Mouse (Mus musculus) megakaryocyte, adult 5-6 weeks (primary cell): ENCODE measurements around the gene Eml1. TPM values are rescaled to one million over a fixed set of nuclear protein-coding genes. Genes with fewer than 3 reads are reported as not detected.
A peak's percentile ranks its signal among the peaks of the same experiment; 100 is the strongest.

Experiments used
- ATAC-seq: 2 replicates; pipeline ENCODE4 v1.8.0; 2016; ENCODE audit warnings: mild to moderate bottlenecking, inconsistent platforms; ENCODE audit not compliant: poor library complexity, severe bottlenecking
- total RNA-seq, 2 experiments: library from RNA; stranded (forward) in 1 of 2; stranded (reverse) in 1 of 2; fragments of 153-499, 151-499 nt in 1 of 2; fragments of 221-1000, 200-1000 nt in 1 of 2; gene quantifications; 2 replicates each; pipeline versions ENCODE4 v1.2.3 to v1.2.4; 2015 to 2017

The Eml1 gene
- total RNA-seq, 2 experiments from 2014 or later: 0.60 TPM; not detected in 1

GRCm38 (mm10) chr12:108536461-108536860, 165.7 kb downstream of the Eml1 start:
- ATAC-seq: no peak

DNA sequence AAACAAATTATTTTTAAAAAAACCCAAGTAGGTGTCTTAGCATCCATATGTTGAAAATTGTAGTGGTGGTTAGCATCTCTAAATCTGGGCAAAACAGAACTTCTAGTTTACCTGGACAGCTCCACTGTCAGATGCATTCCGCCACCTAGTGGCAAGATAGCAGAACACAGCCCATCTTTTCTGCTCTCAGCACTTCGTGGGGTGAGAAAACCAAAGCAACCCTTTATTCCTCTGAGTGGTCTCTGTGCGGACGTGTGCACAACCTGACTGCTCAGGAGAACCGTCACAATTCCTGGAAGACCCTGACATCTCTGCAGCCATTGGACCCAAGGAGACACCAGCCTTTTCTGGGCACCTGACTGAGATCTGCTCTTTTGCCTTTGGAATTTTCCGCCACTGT, 170.3 kb downstream of the Eml1 start:
- ATAC-seq: peak; percentile 75

GRCm38 (mm10) chr12:108546508-108547153, 175.9 kb downstream of the Eml1 start:
- no peak for ATAC-seq

DNA sequence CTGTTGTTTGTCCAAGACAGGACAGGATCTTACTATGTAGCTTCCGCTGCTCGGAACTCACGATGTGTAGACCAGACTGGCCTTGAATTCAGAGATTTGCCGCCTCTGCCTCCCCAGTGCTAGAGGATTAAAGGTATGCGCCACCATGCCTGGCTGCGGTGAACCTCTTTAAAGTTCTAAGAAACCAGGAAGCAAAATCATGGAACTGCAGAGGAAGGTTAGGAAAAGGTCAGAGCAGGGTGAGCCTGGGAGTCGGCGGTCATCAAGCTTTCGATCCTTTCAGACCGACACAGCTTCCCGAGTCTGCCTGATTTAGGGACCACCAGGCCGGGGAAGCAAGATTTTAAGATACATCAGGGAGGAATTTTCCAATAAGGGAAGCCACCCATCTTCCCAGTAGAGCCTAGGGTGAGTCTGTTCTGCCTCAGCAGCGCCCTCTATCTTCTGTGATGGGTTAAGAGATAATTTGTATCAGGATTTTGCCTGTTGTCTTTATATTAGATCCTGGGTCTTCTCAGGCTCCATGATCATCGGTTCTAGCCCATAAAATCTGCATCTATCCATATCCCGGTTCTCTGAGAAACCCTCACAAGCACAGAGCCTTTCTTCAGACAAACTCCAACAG, 176.6 kb downstream of the Eml1 start:
- no peak for ATAC-seq

GRCm38 (mm10) chr12:108551731-108552130, 181.0 kb downstream of the Eml1 start:
- ATAC-seq: no peak

- no peak for ATAC-seq
Measured at GRCm38 (mm10) chr12:108553079-108553478, 182.3 kb downstream of the Eml1 start.

GRCm38 (mm10) chr12:108554120-108554841, 183.5 kb downstream of the Eml1 start, which contains the start of gene Evl:
Evl (plus strand) TSS chr12:108554720.
- no peak for ATAC-seq

GRCm38 (mm10) chr12:108554861-108555556, 184.3 kb downstream of the Eml1 start:
- no peak for ATAC-seq

DNA sequence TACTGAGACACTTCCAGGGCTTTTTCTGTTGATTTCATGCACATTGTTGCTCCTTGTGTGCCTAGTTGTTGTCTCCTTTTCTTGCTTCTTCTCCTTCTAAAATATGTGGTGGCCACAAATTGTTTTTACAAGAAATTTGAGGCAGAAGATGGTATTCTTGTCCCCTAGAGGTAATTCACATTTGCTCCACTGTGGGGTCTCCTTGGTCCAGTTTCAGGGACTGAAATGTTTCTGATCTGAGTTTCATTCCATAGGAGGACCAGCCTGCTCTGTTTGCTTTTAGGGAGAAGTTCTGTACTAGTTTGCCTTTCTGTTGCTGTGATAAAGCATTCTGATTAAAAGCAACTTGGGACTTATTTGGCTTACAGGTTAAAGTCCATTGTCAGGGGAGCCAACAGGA, 187.4 kb downstream of the Eml1 start:
- no peak for ATAC-seq

- ATAC-seq: no peak
Measured at GRCm38 (mm10) chr12:108563238-108563637, 192.5 kb downstream of the Eml1 start.

DNA sequence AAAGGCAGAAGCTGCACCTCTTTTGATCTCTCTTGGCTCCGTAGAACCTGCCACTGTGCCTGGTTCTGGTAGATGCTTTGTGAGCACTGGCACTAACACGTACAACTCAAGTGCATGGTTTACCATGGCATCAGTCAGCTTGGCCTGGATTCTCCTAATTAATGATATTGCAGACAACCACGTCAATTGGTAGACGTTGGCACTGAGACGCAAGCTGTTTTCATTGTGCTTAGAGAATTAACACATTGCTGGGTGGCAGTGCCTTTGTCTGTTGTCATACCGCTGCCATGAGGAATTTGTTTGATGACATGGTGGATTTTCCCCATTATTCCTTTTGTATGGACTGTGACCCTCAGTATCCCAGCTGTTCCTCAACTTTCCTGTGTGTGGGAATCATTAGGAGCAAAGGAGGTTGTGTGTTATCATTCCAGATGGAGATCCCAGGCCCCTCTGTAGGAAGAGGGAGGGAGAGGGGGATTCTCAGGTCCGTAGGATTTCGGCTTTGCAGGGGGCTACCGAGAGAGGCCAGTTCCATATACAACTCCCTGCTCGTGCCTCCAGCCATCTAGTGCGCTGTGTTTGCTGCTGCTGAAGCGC, 194.3 kb downstream of the Eml1 start:
- ATAC-seq: no peak

GRCm38 (mm10) chr12:108579156-108579871, 208.6 kb downstream of the Eml1 start:
- no peak for ATAC-seq

DNA sequence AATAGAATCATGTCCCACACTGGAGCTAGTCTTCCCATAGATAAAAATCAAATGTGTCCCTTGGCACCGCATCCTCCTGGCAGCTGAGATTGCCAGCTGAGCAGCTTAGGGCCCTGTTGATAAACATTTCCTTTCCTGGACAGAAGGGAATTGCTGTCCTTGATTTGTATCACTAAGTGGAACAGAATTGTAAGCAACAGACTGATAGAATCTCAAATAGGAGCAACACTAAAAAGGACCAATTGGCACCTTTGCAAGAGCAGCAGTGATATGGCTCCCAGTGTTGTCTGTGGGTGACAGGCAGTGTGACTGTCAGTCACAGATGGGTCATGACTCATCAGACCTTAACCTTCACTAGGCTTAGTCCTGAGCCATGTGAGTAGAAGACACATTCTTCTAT, 213.0 kb downstream of the Eml1 start:
- ATAC-seq: no peak

Other genes starting within 250 kb of the Eml1 start
- gene Setd3, start 191.6 kb upstream of the Eml1 start, total RNA-seq (2015): 58.4 and 60.3 TPM in 2 replicates
- gene Setd3, start 191.6 kb upstream of the Eml1 start, total RNA-seq (2017): 109 and 112 TPM in 2 replicates
- 53.3 and 61.4 TPM in 2 replicates for gene Ccnk, start 191.4 kb upstream of the Eml1 start, total RNA-seq (2015)
- gene Ccnk, start 191.4 kb upstream of the Eml1 start, total RNA-seq (2017): 8.3 and 14.5 TPM in 2 replicates
- 0.04 and 0.05 TPM in 2 replicates for gene Ccdc85c, start 95.5 kb upstream of the Eml1 start, total RNA-seq (2015)
- gene Ccdc85c, start 95.5 kb upstream of the Eml1 start, total RNA-seq (2017): 0.11 and 0.37 TPM in 2 replicates
- gene Hhipl1, start 64.7 kb upstream of the Eml1 start, total RNA-seq (2015): not detected in 2 replicates
- gene Hhipl1, start 64.7 kb upstream of the Eml1 start, total RNA-seq (2017): not detected in 2 replicates
- gene Cyp46a1, start 36.6 kb upstream of the Eml1 start, total RNA-seq (2015): not detected in 2 replicates
- not detected in 2 replicates for gene Cyp46a1, start 36.6 kb upstream of the Eml1 start, total RNA-seq (2017)
- 153 and 169 TPM in 2 replicates for gene Evl, start 183.8 kb downstream of the Eml1 start, total RNA-seq (2015)
- gene Evl, start 183.8 kb downstream of the Eml1 start, total RNA-seq (2017): 109 and 125 TPM in 2 replicates